Mouse (Mus musculus) embryonic facial prominence, embryonic 11.5 days (tissue): ENCODE data around the gene Negr1. TPM values are rescaled to one million over a fixed set of nuclear protein-coding genes. Genes with fewer than 3 reads are reported as not detected.

Experiments
- ATAC-seq: fragments of 200-750 bp; cut with Nextera tagmentation; replicated peaks from 2 replicates; pipeline ENCODE4 v1.8.0; 2017; ENCODE audit warnings: low read depth; ENCODE audit not compliant: insufficient number of reproducible peaks, low FRiP score, low TSS enrichment
- DNase-seq: peaks from one replicate; pipeline ENCODE4 v3.0.0-alpha.2; 2015; ENCODE audit warnings: low spot score
- H3K27ac ChIP-seq: fragments of 300-500 bp; sonication (generic); replicated peaks from 2 replicates; pipeline ENCODE4 v1.5.1; 2014; ENCODE audit warnings: mild to moderate bottlenecking, low read depth, low read length, control low read depth
- H3K27me3 ChIP-seq: fragments of 300-500 bp; sonication (generic); 2 replicates; pipeline ENCODE4 v1.6.1; 2014; ENCODE audit warnings: mild to moderate bottlenecking, low read length, moderate library complexity, mixed read lengths; ENCODE audit not compliant: control insufficient read depth, insufficient read depth
- H3K36me3 ChIP-seq: fragments of 300-500 bp; sonication (generic); replicated peaks from 2 replicates; pipeline ENCODE4 v1.6.1; 2014; ENCODE audit warnings: low read depth, mild to moderate bottlenecking, low read length, moderate library complexity, mixed read lengths; ENCODE audit not compliant: control insufficient read depth, insufficient read depth
- H3K4me1 ChIP-seq: fragments of 300-500 bp; sonication (generic); 2 replicates; pipeline ENCODE4 v1.6.1; 2014; ENCODE audit warnings: low read length, mixed read lengths; ENCODE audit not compliant: control insufficient read depth, insufficient read depth
- H3K4me2 ChIP-seq: fragments of 300-500 bp; sonication (generic); 2 replicates; pipeline ENCODE4 v1.6.1; 2014; ENCODE audit warnings: low read depth, mild to moderate bottlenecking, control low read depth, low read length, moderate library complexity
- H3K4me3 ChIP-seq: fragments of 300-500 bp; sonication (generic); 2 replicates; pipeline ENCODE4 v1.5.1; 2014; ENCODE audit warnings: low read depth, low read length, control low read depth
- H3K9ac ChIP-seq: fragments of 300-500 bp; sonication (generic); replicated peaks from 2 replicates; pipeline ENCODE4 v1.6.1; 2014; ENCODE audit warnings: mild to moderate bottlenecking, control low read depth, low read length
- H3K9me3 ChIP-seq: fragments of 300-500 bp; sonication (generic); replicated peaks from 2 replicates; pipeline ENCODE4 v1.6.1; 2016; ENCODE audit warnings: mild to moderate bottlenecking, low read length, inconsistent platforms, mixed read lengths; ENCODE audit not compliant: control insufficient read depth
- WGBS: fragments of 180-500 bp; shearing (Covaris S2); extraction: QIAGEN DNeasy Blood & Tissue Kit; methylation state at CpG from one replicate; pipeline ENCODE4 v1.1.7; 2014; 5-methylcytosine and 5-hydroxymethylcytosine counted together
- polyA plus RNA-seq: library from polyadenylated mRNA; unstranded; fragments of >200 nt; fragmentation: Nextera tagmentation; extraction: Ambion mirVana; gene quantifications from 2 replicates; pipeline ENCODE4 v1.2.1, GENCODE M21; 2014

The Negr1 gene
- polyA plus RNA-seq, 1 experiment from 2014 or later = 3.4 TPM

GRCm38 (mm10) chr3:156786355-156786754 is 224.8 kb downstream of the Negr1 start:
- no peak overlapping the region for H3K4me3 ChIP-seq
- H3K9me3 ChIP-seq = no peaks in the 10 kb centered on the region
- H3K9ac ChIP-seq = no peak overlapping the region
- H3K36me3 ChIP-seq = no peaks in the 10 kb centered on the region
- no peak for DNase-seq
- ATAC-seq = no peak
- no peak overlapping the region for H3K27ac ChIP-seq
- H3K4me1 ChIP-seq = no peaks in the 10 kb centered on the region
- 83% methylated on average over 1 of the region's 1 CpGs for WGBS
- H3K4me2 ChIP-seq = no peak overlapping the region
- H3K27me3 ChIP-seq = no peaks in the 10 kb centered on the region

- DNase-seq = no peak
- Histone ChIP-seq H3K27me3 (no peaks in the 10 kb centered on the region), H3K4me3 (no peak overlapping the region), H3K27ac (no peak overlapping the region), H3K9ac (no peak overlapping the region), H3K9me3 (no peaks in the 10 kb centered on the region), H3K36me3 (no peaks in the 10 kb centered on the region), H3K4me1 (no peaks in the 10 kb centered on the region), H3K4me2 (no peak overlapping the region)
- ATAC-seq = no peak
These were observed 229.6 kb downstream of the Negr1 start for GRCm38 (mm10) chr3:156791234-156791633.

- DNase-seq (no peak), ATAC-seq (no peak)
- Histone ChIP-seq H3K27ac (no peak overlapping the region), H3K9ac (no peak overlapping the region), H3K36me3 (no peaks in the 10 kb centered on the region), H3K4me1 (no peaks in the 10 kb centered on the region), H3K9me3 (no peaks in the 10 kb centered on the region), H3K27me3 (no peaks in the 10 kb centered on the region), H3K4me2 (no peak overlapping the region), H3K4me3 (no peak overlapping the region)
- WGBS = 85% methylated on average over 7 of the region's 7 CpGs
These were observed 231.1 kb downstream of the Negr1 start for GRCm38 (mm10) chr3:156792743-156793142.

- Histone ChIP-seq H3K27ac (no peak overlapping the region), H3K4me3 (no peak overlapping the region), H3K27me3 (no peaks in the 10 kb centered on the region), H3K36me3 (no peaks in the 10 kb centered on the region), H3K4me2 (no peak overlapping the region), H3K4me1 (no peaks in the 10 kb centered on the region), H3K9me3 (no peaks in the 10 kb centered on the region), H3K9ac (no peak overlapping the region)
- ATAC-seq = no peak
- 84% methylated on average over 4 of the region's 4 CpGs for WGBS
- DNase-seq = no peak
These were observed 232.5 kb downstream of the Negr1 start for GRCm38 (mm10) chr3:156794091-156794490.

GRCm38 (mm10) chr3:156794610-156795009 is 233.0 kb downstream of the Negr1 start:
- 29% methylated on average over 2 of the region's 2 CpGs for WGBS

GRCm38 (mm10) chr3:156796061-156796691 is 234.6 kb downstream of the Negr1 start:
- no peaks in the 10 kb centered on the region for H3K36me3 ChIP-seq
- H3K9me3 ChIP-seq = no peaks in the 10 kb centered on the region
- no peaks in the 10 kb centered on the region for H3K27me3 ChIP-seq
- H3K4me2 ChIP-seq = no peak overlapping the region
- no peak overlapping the region for H3K4me3 ChIP-seq
- no peak overlapping the region for H3K27ac ChIP-seq
- no peaks in the 10 kb centered on the region for H3K4me1 ChIP-seq
- ATAC-seq (no peak), DNase-seq (no peak)
- 79% methylated on average over 6 of the region's 6 CpGs for WGBS
- H3K9ac ChIP-seq = no peak overlapping the region

More at GRCm38 (mm10) chr3:156794610-156795009, 233.0 kb downstream of the Negr1 start:
- no peaks in the 10 kb centered on the region for H3K4me1 ChIP-seq
- no peaks in the 10 kb centered on the region for H3K27me3 ChIP-seq
- H3K36me3 ChIP-seq = no peaks in the 10 kb centered on the region
- H3K27ac ChIP-seq = no peak overlapping the region
- H3K4me2 ChIP-seq = no peak overlapping the region
- no peak overlapping the region for H3K9ac ChIP-seq
- H3K4me3 ChIP-seq = no peak overlapping the region
- ATAC-seq (no peak), DNase-seq (peak; percentile 30)
- H3K9me3 ChIP-seq = no peaks in the 10 kb centered on the region

GRCm38 (mm10) chr3:156799228-156799627 is 237.6 kb downstream of the Negr1 start:
- Histone ChIP-seq H3K27ac (no peak overlapping the region), H3K4me1 (no peaks in the 10 kb centered on the region), H3K36me3 (no peaks in the 10 kb centered on the region), H3K9me3 (no peaks in the 10 kb centered on the region), H3K4me2 (no peak overlapping the region), H3K4me3 (no peak overlapping the region), H3K9ac (no peak overlapping the region), H3K27me3 (no peaks in the 10 kb centered on the region)
- ATAC-seq (no peak), DNase-seq (no peak)
- WGBS = 98% methylated on average over 7 of the region's 7 CpGs

GRCm38 (mm10) chr3:156809836-156810235 is 248.2 kb downstream of the Negr1 start:
- no peaks in the 10 kb centered on the region for H3K9me3 ChIP-seq
- DNase-seq (no peak), ATAC-seq (no peak)
- H3K27ac ChIP-seq = no peak overlapping the region
- no peak overlapping the region for H3K4me3 ChIP-seq
- H3K4me2 ChIP-seq = no peak overlapping the region
- H3K9ac ChIP-seq = no peak overlapping the region
- 92% methylated on average over 3 of the region's 3 CpGs for WGBS
- no peaks in the 10 kb centered on the region for H3K36me3 ChIP-seq
- H3K27me3 ChIP-seq = no peaks in the 10 kb centered on the region
- H3K4me1 ChIP-seq = no peaks in the 10 kb centered on the region
